Mouse (Mus musculus): ENCODE data around the gene Ccdc121. TPM values are rescaled to one million over a fixed set of nuclear protein-coding genes. Genes with fewer than 3 reads are reported as not detected.

Gene Ccdc121
- polyA plus RNA-seq, 1 experiment from 2014 or later: not detected

- H3K27me3 ChIP-seq (ENCODE audit: control insufficient read depth, insufficient read depth, low read depth, low read length): no peaks in the 10 kb centered on the region
- ATAC-seq (ENCODE audit: low read depth): no peak
- 53% methylated on average over 5 of the region's 5 CpGs for WGBS (ENCODE audit: insufficient replicate concordance)
- H3K9ac ChIP-seq (ENCODE audit: low read depth, low read length): no peak overlapping the region
- no peaks in the 10 kb centered on the region for H3K36me3 ChIP-seq (ENCODE audit: control insufficient read depth, insufficient read depth)
- no peaks in the 10 kb centered on the region for H3K4me1 ChIP-seq (ENCODE audit: control insufficient read depth, low read depth, low read length)
- H3K9me3 ChIP-seq (replicated peaks; ENCODE audit: control insufficient read depth, low read length): no peaks in the 10 kb centered on the region
- no peak overlapping the region for H3K4me2 ChIP-seq (ENCODE audit: low read depth, low read length)
- no peak overlapping the region for H3K4me3 ChIP-seq (ENCODE audit: low read depth, low read length)
- H3K27ac ChIP-seq (ENCODE audit: low read length): no peak overlapping the region
These were observed 32.6 kb upstream of the Ccdc121 start for GRCm38 (mm10) chr1:181543711-181544383.

- Histone ChIP-seq H3K9ac (ENCODE audit: low read depth, low read length) (no peak overlapping the region), H3K9me3 (replicated peaks; ENCODE audit: control insufficient read depth, low read length) (no peaks in the 10 kb centered on the region), H3K36me3 (ENCODE audit: control insufficient read depth, insufficient read depth) (no peaks in the 10 kb centered on the region), H3K4me3 (ENCODE audit: low read depth, low read length) (no peak overlapping the region), H3K27me3 (ENCODE audit: control insufficient read depth, insufficient read depth, low read depth, low read length) (no peaks in the 10 kb centered on the region), H3K4me2 (ENCODE audit: low read depth, low read length) (no peak overlapping the region), H3K27ac (ENCODE audit: low read length) (no peak overlapping the region), H3K4me1 (ENCODE audit: control insufficient read depth, low read depth, low read length) (no peaks in the 10 kb centered on the region)
- WGBS (ENCODE audit: insufficient replicate concordance): 37% methylated on average over 22 of the region's 22 CpGs
- ATAC-seq (ENCODE audit: low read depth): no peak
These were observed 28.9 kb upstream of the Ccdc121 start for GRCm38 (mm10) chr1:181539846-181540769.

- 77% methylated on average over 9 of the region's 9 CpGs for WGBS (ENCODE audit: insufficient replicate concordance)
- no peaks in the 10 kb centered on the region for H3K27me3 ChIP-seq (ENCODE audit: control insufficient read depth, insufficient read depth, low read depth, low read length)
- no peak overlapping the region for H3K4me2 ChIP-seq (ENCODE audit: low read depth, low read length)
- no peak overlapping the region for H3K9ac ChIP-seq (ENCODE audit: low read depth, low read length)
- H3K4me3 ChIP-seq (ENCODE audit: low read depth, low read length): no peak overlapping the region
- H3K27ac ChIP-seq (ENCODE audit: low read length): no peak overlapping the region
- no peaks in the 10 kb centered on the region for H3K9me3 ChIP-seq (replicated peaks; ENCODE audit: control insufficient read depth, low read length)
- no peak for ATAC-seq (ENCODE audit: low read depth)
- H3K36me3 ChIP-seq (ENCODE audit: control insufficient read depth, insufficient read depth): no peaks in the 10 kb centered on the region
- H3K4me1 ChIP-seq (ENCODE audit: control insufficient read depth, low read depth, low read length): no peaks in the 10 kb centered on the region
These were observed 26.6 kb upstream of the Ccdc121 start for GRCm38 (mm10) chr1:181537627-181538525.

- no peak overlapping the region for H3K4me2 ChIP-seq (ENCODE audit: low read depth, low read length)
- no peak for ATAC-seq (ENCODE audit: low read depth)
These were observed 24.1 kb upstream of the Ccdc121 start for GRCm38 (mm10) chr1:181535165-181535873.

GRCm38 (mm10) chr1:181529368-181529767, 18.1 kb upstream of the Ccdc121 start:
- H3K4me3 ChIP-seq (ENCODE audit: low read depth, low read length): no peak overlapping the region
- no peaks in the 10 kb centered on the region for H3K9me3 ChIP-seq (replicated peaks; ENCODE audit: control insufficient read depth, low read length)
- 61% methylated on average over 4 of the region's 4 CpGs for WGBS (ENCODE audit: insufficient replicate concordance)
- H3K36me3 ChIP-seq (ENCODE audit: control insufficient read depth, insufficient read depth): no peaks in the 10 kb centered on the region
- H3K9ac ChIP-seq (ENCODE audit: low read depth, low read length): no peak overlapping the region
- no peaks in the 10 kb centered on the region for H3K4me1 ChIP-seq (ENCODE audit: control insufficient read depth, low read depth, low read length)
- no peak overlapping the region for H3K27ac ChIP-seq (ENCODE audit: low read length)
- no peaks in the 10 kb centered on the region for H3K27me3 ChIP-seq (ENCODE audit: control insufficient read depth, insufficient read depth, low read depth, low read length)
- ATAC-seq (ENCODE audit: low read depth): no peak
- H3K4me2 ChIP-seq (ENCODE audit: low read depth, low read length): no peak overlapping the region

More at GRCm38 (mm10) chr1:181535165-181535873, 24.1 kb upstream of the Ccdc121 start:
- no peaks in the 10 kb centered on the region for H3K36me3 ChIP-seq (ENCODE audit: control insufficient read depth, insufficient read depth)
- H3K27me3 ChIP-seq (ENCODE audit: control insufficient read depth, insufficient read depth, low read depth, low read length): no peaks in the 10 kb centered on the region
- no peaks in the 10 kb centered on the region for H3K9me3 ChIP-seq (replicated peaks; ENCODE audit: control insufficient read depth, low read length)
- WGBS (ENCODE audit: insufficient replicate concordance): 46% methylated on average over 10 of the region's 10 CpGs
- H3K4me3 ChIP-seq (ENCODE audit: low read depth, low read length): no peak overlapping the region
- H3K4me1 ChIP-seq (ENCODE audit: control insufficient read depth, low read depth, low read length): no peaks in the 10 kb centered on the region
- no peak overlapping the region for H3K27ac ChIP-seq (ENCODE audit: low read length)
- H3K9ac ChIP-seq (ENCODE audit: low read depth, low read length): no peak overlapping the region

GRCm38 (mm10) chr1:181525996-181526395, 14.7 kb upstream of the Ccdc121 start:
- Histone ChIP-seq H3K4me3 (ENCODE audit: low read depth, low read length) (no peak overlapping the region), H3K4me1 (ENCODE audit: control insufficient read depth, low read depth, low read length) (no peaks in the 10 kb centered on the region), H3K9me3 (replicated peaks; ENCODE audit: control insufficient read depth, low read length) (no peaks in the 10 kb centered on the region), H3K36me3 (ENCODE audit: control insufficient read depth, insufficient read depth) (no peaks in the 10 kb centered on the region), H3K4me2 (ENCODE audit: low read depth, low read length) (no peak overlapping the region), H3K9ac (ENCODE audit: low read depth, low read length) (no peak overlapping the region), H3K27me3 (ENCODE audit: control insufficient read depth, insufficient read depth, low read depth, low read length) (no peaks in the 10 kb centered on the region), H3K27ac (ENCODE audit: low read length) (no peak overlapping the region)
- no peak for ATAC-seq (ENCODE audit: low read depth)
- WGBS (ENCODE audit: insufficient replicate concordance): 45% methylated on average over 5 of the region's 5 CpGs

- Histone ChIP-seq H3K4me1 (ENCODE audit: control insufficient read depth, low read depth, low read length) (no peaks in the 10 kb centered on the region), H3K27ac (ENCODE audit: low read length) (no peak overlapping the region), H3K9ac (ENCODE audit: low read depth, low read length) (no peak overlapping the region), H3K4me3 (ENCODE audit: low read depth, low read length) (no peak overlapping the region), H3K27me3 (ENCODE audit: control insufficient read depth, insufficient read depth, low read depth, low read length) (no peaks in the 10 kb centered on the region), H3K36me3 (ENCODE audit: control insufficient read depth, insufficient read depth) (no peaks in the 10 kb centered on the region), H3K4me2 (ENCODE audit: low read depth, low read length) (no peak overlapping the region), H3K9me3 (replicated peaks; ENCODE audit: control insufficient read depth, low read length) (no peaks in the 10 kb centered on the region)
- 63% methylated on average over 5 of the region's 5 CpGs for WGBS (ENCODE audit: insufficient replicate concordance)
- ATAC-seq (ENCODE audit: low read depth): no peak
These were observed 12.6 kb upstream of the Ccdc121 start for GRCm38 (mm10) chr1:181523831-181524230.

- 63% methylated on average over 11 of the region's 11 CpGs for WGBS (ENCODE audit: insufficient replicate concordance)
- H3K9ac ChIP-seq (ENCODE audit: low read depth, low read length): no peak overlapping the region
- no peaks in the 10 kb centered on the region for H3K36me3 ChIP-seq (ENCODE audit: control insufficient read depth, insufficient read depth)
- no peaks in the 10 kb centered on the region for H3K4me1 ChIP-seq (ENCODE audit: control insufficient read depth, low read depth, low read length)
- H3K27ac ChIP-seq (ENCODE audit: low read length): no peak overlapping the region
- no peak overlapping the region for H3K4me2 ChIP-seq (ENCODE audit: low read depth, low read length)
- ATAC-seq (ENCODE audit: low read depth): no peak
- H3K9me3 ChIP-seq (replicated peaks; ENCODE audit: control insufficient read depth, low read length): no peaks in the 10 kb centered on the region
- H3K4me3 ChIP-seq (ENCODE audit: low read depth, low read length): no peak overlapping the region
- H3K27me3 ChIP-seq (ENCODE audit: control insufficient read depth, insufficient read depth, low read depth, low read length): no peaks in the 10 kb centered on the region
These were observed 10.3 kb upstream of the Ccdc121 start for GRCm38 (mm10) chr1:181521401-181522091.

Data from liver, embryonic 16.5 days (tissue).